Mouse (Mus musculus): ENCODE measurements at regions not wholly inside any gene's neighbourhood (a gene's known extent, or its start where the extent isn't known, plus 50 kb on each side); places are given as distances from the start of the nearest gene placed in this dataset.

GRCm38 (mm10) chr3:82707628-82708027 lies 159.7 kb upstream of the Npy2r start:
- TF ChIP-seq CTCF (IDR thresholded peaks at IDR 0.05; ENCODE audit: low read depth) (no peak), EP300 (IDR thresholded peaks at IDR 0.05; ENCODE audit: low read depth) (no peak)

All from liver, postnatal 0 days (tissue).